Mouse (Mus musculus) myocyte (in vitro differentiated cells): Measurements from ENCODE around the gene Efna1. TPM values are rescaled to one million over a fixed set of nuclear protein-coding genes. Genes with fewer than 3 reads are reported as not detected.

Experiments
- H3K27me3 ChIP-seq: one replicate; pipeline ENCODE4 v1.6.1; 2011; ENCODE audit not compliant: control insufficient read depth, insufficient read depth, insufficient read length
- H3K36me3 ChIP-seq: one replicate; pipeline ENCODE4 v1.6.1; 2011; ENCODE audit not compliant: control insufficient read depth, insufficient read depth
- H3K4me2 ChIP-seq: one replicate; pipeline ENCODE4 v1.6.1; 2011; ENCODE audit warnings: low read depth, control low read depth
- H3K4me3 ChIP-seq: one replicate; pipeline ENCODE4 v1.5.1; 2011; ENCODE audit warnings: mild to moderate bottlenecking, control low read depth, moderate library complexity
- H3K79me2 ChIP-seq: one replicate; pipeline ENCODE4 v1.6.1; 2011; ENCODE audit not compliant: control insufficient read depth, insufficient read depth
- H3ac ChIP-seq: one replicate; pipeline ENCODE4 v1.6.1; 2011; ENCODE audit not compliant: control insufficient read depth, insufficient read length
- CEBPB ChIP-seq: IDR thresholded peaks from 2 replicates; pipeline ENCODE4 v1.6.1; 2011; ENCODE audit warnings: mild to moderate bottlenecking, moderate library complexity; ENCODE audit not compliant: poor library complexity, insufficient read depth, severe bottlenecking
- E2F4 ChIP-seq: IDR thresholded peaks from one replicate; pipeline ENCODE4 v1.6.1; 2011; ENCODE audit warnings: mild to moderate bottlenecking, control low read depth, moderate library complexity; ENCODE audit not compliant: insufficient read depth
- MAX ChIP-seq: IDR thresholded peaks from one replicate; pipeline ENCODE4 v1.6.1; 2011; ENCODE audit warnings: low read depth, mild to moderate bottlenecking, control low read depth
- MYOD1 ChIP-seq, 3 experiments: IDR thresholded peaks; one replicate each; pipeline ENCODE4 v1.6.1; 2011; ENCODE audit warnings: control low read depth in 2 of 3, low read depth in 2 of 3, mild to moderate bottlenecking in 2 of 3, moderate library complexity in 1 of 3; ENCODE audit not compliant: insufficient read length in 2 of 3, control insufficient read depth in 1 of 3
- MYOG ChIP-seq, 3 experiments: IDR thresholded peaks; one replicate each; pipeline ENCODE4 v1.6.1; 2011; ENCODE audit warnings: control low read depth in 2 of 3, low read depth in 2 of 3, mild to moderate bottlenecking in 2 of 3; ENCODE audit not compliant: insufficient read length in 2 of 3, control insufficient read depth in 1 of 3, insufficient read depth in 1 of 3
- POLR2A ChIP-seq: IDR thresholded peaks from one replicate; pipeline ENCODE4 v1.6.1; 2011; ENCODE audit warnings: low read depth, mild to moderate bottlenecking, control low read depth, moderate library complexity; ENCODE audit not compliant: insufficient read length
- POLR2AphosphoS2 ChIP-seq: IDR thresholded peaks from one replicate; pipeline ENCODE4 v1.6.1; 2011; ENCODE audit warnings: low read depth, control low read depth; ENCODE audit not compliant: insufficient read length
- REST ChIP-seq: IDR thresholded peaks from one replicate; pipeline ENCODE4 v1.6.1; 2011; ENCODE audit warnings: mild to moderate bottlenecking, control low read depth, moderate library complexity; ENCODE audit not compliant: insufficient read depth, insufficient read length
- SRF ChIP-seq: IDR thresholded peaks from one replicate; pipeline ENCODE4 v1.6.1; 2011; ENCODE audit warnings: low read depth; ENCODE audit not compliant: control insufficient read depth, insufficient read length
- TCF12 ChIP-seq: IDR thresholded peaks from one replicate; pipeline ENCODE4 v1.6.1; 2011; ENCODE audit warnings: mild to moderate bottlenecking, control low read depth; ENCODE audit not compliant: poor library complexity, insufficient read depth, severe bottlenecking
- TCF3 ChIP-seq: IDR thresholded peaks from one replicate; pipeline ENCODE4 v1.6.1; 2011; ENCODE audit warnings: low read depth, control low read depth; ENCODE audit not compliant: insufficient read length
- USF1 ChIP-seq: IDR thresholded peaks from one replicate; pipeline ENCODE4 v1.6.1; 2011; ENCODE audit warnings: low read depth, mild to moderate bottlenecking, control low read depth, moderate library complexity
- polyA plus RNA-seq: library from polyadenylated mRNA; unstranded; fragments of >200 nt; fragmentation: generic; extraction: Trizol; gene quantifications from one replicate; pipeline ENCODE4 v1.2.1, GENCODE M21; 2012; ENCODE audit warnings: missing spikeins

Efna1 gene
- polyA plus RNA-seq, 1 experiment, result 8.2 TPM

GRCm38 (mm10) chr3:89325882-89326281 lies 44.9 kb upstream of the Efna1 start:
- TF ChIP-seq MYOD1 (IDR thresholded peaks at IDR 0.05; ENCODE audit: control insufficient read depth in 1 of 3, insufficient read length in 2 of 3, low read depth in 2 of 3) (no peak), TCF12 (no peak), REST (no peak), CEBPB (no peak), MAX (no peak), POLR2AphosphoS2 (no peak), SRF (no peak), POLR2A (no peak), TCF3 (no peak), USF1 (no peak), E2F4 (no peak)
- Histone ChIP-seq H3K4me2 (no peak overlapping the region), H3K4me3 (no peak overlapping the region), H3K36me3 (no peaks in the 10 kb centered on the region), H3K79me2 (no peaks in the 10 kb centered on the region), H3ac (no peak overlapping the region), H3K27me3 (peaks cover 23% of the 10 kb centered on the region)

- peak within 1 kb of the TSS; percentile 8 for H3ac ChIP-seq
- H3K36me3 ChIP-seq, result no peaks in the 10 kb centered on the region
- no peaks in the 10 kb centered on the region for H3K79me2 ChIP-seq
- H3K4me2 ChIP-seq, result peak within 1 kb of the TSS; percentile 91
- H3K27me3 ChIP-seq, result peaks cover 43% of the 10 kb centered on the region
- H3K4me3 ChIP-seq, result peak within 1 kb of the TSS; percentile 7
- TF ChIP-seq MAX, result no peak
- TF ChIP-seq E2F4, result no peak
- TF ChIP-seq POLR2A, result no peak
- no peak for TF ChIP-seq SRF
- TF ChIP-seq REST, result no peak
- no peak for TF ChIP-seq MYOG (IDR thresholded peaks at IDR 0.05; ENCODE audit: control insufficient read depth in 1 of 3, insufficient read depth in 1 of 3, insufficient read length in 2 of 3, low read depth in 2 of 3)
- no peak for TF ChIP-seq MYOD1 (IDR thresholded peaks at IDR 0.05; ENCODE audit: control insufficient read depth in 1 of 3, insufficient read length in 2 of 3, low read depth in 2 of 3)
- no peak for TF ChIP-seq USF1
- TF ChIP-seq TCF12, result no peak
- TF ChIP-seq POLR2AphosphoS2, result no peak
- TF ChIP-seq TCF3, result no peak
- TF ChIP-seq CEBPB, result no peak
Observed at GRCm38 (mm10) chr3:89322514-89323165, 41.7 kb upstream of the Efna1 start, which contains the start of gene Efna3. Efna3 (minus strand) TSS chr3:89322965.

GRCm38 (mm10) chr3:89322131-89322500 lies 41.2 kb upstream of the Efna1 start:
- Histone ChIP-seq H3K79me2 (no peaks in the 10 kb centered on the region), H3K4me3 (peak overlapping the region; percentile 7), H3K27me3 (peaks cover 43% of the 10 kb centered on the region), H3ac (peak overlapping the region; percentile 8), H3K4me2 (peak overlapping the region; percentile 91), H3K36me3 (no peaks in the 10 kb centered on the region)
- TF ChIP-seq TCF3 (no peak), POLR2AphosphoS2 (no peak)

GRCm38 (mm10) chr3:89321183-89322130 lies 40.5 kb upstream of the Efna1 start:
- peaks cover 43% of the 10 kb centered on the region for H3K27me3 ChIP-seq
- no peaks in the 10 kb centered on the region for H3K79me2 ChIP-seq
- H3ac ChIP-seq, result peak overlapping the region; percentile 8
- peak overlapping the region; percentile 91 for H3K4me2 ChIP-seq
- H3K4me3 ChIP-seq, result peak overlapping the region; percentile 7
- no peak for TF ChIP-seq TCF3
- no peak for TF ChIP-seq POLR2AphosphoS2
- no peak for TF ChIP-seq CEBPB
- TF ChIP-seq TCF12, result no peak
- TF ChIP-seq MYOG (IDR thresholded peaks at IDR 0.05; ENCODE audit: control insufficient read depth in 1 of 3, insufficient read depth in 1 of 3, insufficient read length in 2 of 3, low read depth in 2 of 3), result no peak
- no peak for TF ChIP-seq MAX
- TF ChIP-seq SRF, result no peak
- TF ChIP-seq REST, result no peak
- no peak for TF ChIP-seq USF1
- no peak for TF ChIP-seq MYOD1 (IDR thresholded peaks at IDR 0.05; ENCODE audit: control insufficient read depth in 1 of 3, insufficient read length in 2 of 3, low read depth in 2 of 3)
- no peak for TF ChIP-seq E2F4
- TF ChIP-seq POLR2A, result no peak
- no peaks in the 10 kb centered on the region for H3K36me3 ChIP-seq
